Mouse (Mus musculus): ENCODE measurements around the gene 4930469K13Rik. TPM values are rescaled to one million over a fixed set of nuclear protein-coding genes. Genes with fewer than 3 reads are reported as not detected.

The 4930469K13Rik gene
- polyA plus RNA-seq, 2 experiments: not detected

DNA sequence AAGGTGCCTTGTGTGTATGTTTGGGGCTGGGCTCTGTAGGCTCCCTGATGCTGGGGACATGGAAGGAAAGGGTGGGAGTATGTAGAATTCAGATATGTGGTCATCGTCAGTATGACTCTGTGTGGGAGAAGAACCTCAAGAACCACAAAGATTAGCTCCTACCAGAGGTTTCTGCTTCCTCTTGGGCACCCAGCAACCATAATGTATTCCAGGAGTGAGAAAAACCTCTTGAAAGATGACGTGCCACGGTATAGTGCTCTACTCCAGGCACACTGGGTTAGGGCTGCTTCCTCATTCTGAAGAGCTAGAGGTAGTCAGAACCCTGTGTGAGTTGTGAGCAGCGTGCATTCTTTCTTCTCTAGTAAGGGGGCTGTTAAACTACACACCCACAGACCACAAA lies 130.6 kb downstream of the 4930469K13Rik start:
- H3K27me3 ChIP-seq (ENCODE audit: control insufficient read depth, insufficient read depth, low read length): no peaks in the 10 kb centered on the region
- DNase-seq (ENCODE audit: low spot score) (no peak), ATAC-seq (ENCODE audit: low FRiP score, low read depth) (no peak)
- no peak overlapping the region for H3K9ac ChIP-seq (ENCODE audit: low read depth, low read length, severe bottlenecking)
- TF ChIP-seq POLR2A (IDR thresholded peaks at IDR 0.05; ENCODE audit: borderline replicate concordance, extremely low read depth, insufficient read depth, insufficient read length): no peak
- H3K4me3 ChIP-seq (replicated peaks; ENCODE audit: low read length): no peak overlapping the region
- 66% methylated on average over 4 of the region's 4 CpGs for WGBS
- no peaks in the 10 kb centered on the region for H3K9me3 ChIP-seq (ENCODE audit: control insufficient read depth, low read length)
- no peak overlapping the region for H3K4me2 ChIP-seq (replicated peaks; ENCODE audit: low read depth, low read length, severe bottlenecking)
- H3K27ac ChIP-seq (replicated peaks; ENCODE audit: low read depth, low read length): no peak overlapping the region
- H3K4me1 ChIP-seq (ENCODE audit: control insufficient read depth, insufficient read depth, low read length): no peaks in the 10 kb centered on the region; the same call in 1 of the 2 replicates
- H3K36me3 ChIP-seq (ENCODE audit: control insufficient read depth, insufficient read depth, low read length): no peaks in the 10 kb centered on the region

DNA sequence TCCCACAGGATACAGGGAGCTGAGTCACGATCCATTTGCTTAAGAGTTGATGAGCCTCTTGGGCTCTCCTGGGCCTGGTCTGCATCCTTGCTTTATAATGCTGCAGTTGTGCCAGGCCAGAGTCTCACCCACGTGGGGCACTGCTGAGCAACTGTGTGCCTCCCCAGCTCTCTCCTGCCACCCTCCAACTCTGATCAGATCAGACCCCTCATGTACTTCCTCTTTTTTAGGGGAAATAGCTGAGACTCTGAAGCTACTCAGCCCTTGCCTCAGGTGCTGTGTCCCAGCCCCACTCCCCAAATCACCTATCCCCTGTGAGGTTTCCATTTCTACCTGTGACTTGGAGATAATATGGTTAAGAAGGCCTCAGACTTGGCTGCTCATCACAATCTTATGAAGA lies 133.0 kb downstream of the 4930469K13Rik start:
- Histone ChIP-seq H3K9ac (ENCODE audit: low read depth, low read length, severe bottlenecking) (no peak overlapping the region), H3K4me2 (replicated peaks; ENCODE audit: low read depth, low read length, severe bottlenecking) (no peak overlapping the region), H3K36me3 (ENCODE audit: control insufficient read depth, insufficient read depth, low read length) (no peaks in the 10 kb centered on the region), H3K27me3 (ENCODE audit: control insufficient read depth, insufficient read depth, low read length) (no peaks in the 10 kb centered on the region), H3K9me3 (ENCODE audit: control insufficient read depth, low read length) (no peaks in the 10 kb centered on the region), H3K4me1 (ENCODE audit: control insufficient read depth, insufficient read depth, low read length) (no peaks in the 10 kb centered on the region; the same call in 1 of the 2 replicates), H3K27ac (replicated peaks; ENCODE audit: low read depth, low read length) (no peak overlapping the region), H3K4me3 (replicated peaks; ENCODE audit: low read length) (no peak overlapping the region)
- ATAC-seq (ENCODE audit: low FRiP score, low read depth) (no peak), DNase-seq (ENCODE audit: low spot score) (no peak)
- TF ChIP-seq POLR2A (IDR thresholded peaks at IDR 0.05; ENCODE audit: borderline replicate concordance, extremely low read depth, insufficient read depth, insufficient read length): no peak
- 63% methylated on average over 2 of the region's 2 CpGs for WGBS

GRCm38 (mm10) chr11:33962688-33963407 lies 135.5 kb downstream of the 4930469K13Rik start, which contains the start of gene Kcnmb1:
TSS of gene Kcnmb1 (plus strand) at chr11:33963013.
- no peaks in the 10 kb centered on the region for H3K4me1 ChIP-seq (ENCODE audit: control insufficient read depth, insufficient read depth, low read length)
- no peaks in the 10 kb centered on the region for H3K27me3 ChIP-seq (ENCODE audit: control insufficient read depth, insufficient read depth, low read length)
- H3K9ac ChIP-seq (ENCODE audit: low read depth, low read length, severe bottlenecking): no peak within 1 kb of the TSS
- ATAC-seq (ENCODE audit: low FRiP score, low read depth) (no peak), DNase-seq (ENCODE audit: low spot score) (no peak)
- no peaks in the 10 kb centered on the region for H3K36me3 ChIP-seq (ENCODE audit: control insufficient read depth, insufficient read depth, low read length)
- H3K4me3 ChIP-seq (replicated peaks; ENCODE audit: low read length): no peak within 1 kb of the TSS
- H3K4me2 ChIP-seq (replicated peaks; ENCODE audit: low read depth, low read length, severe bottlenecking): no peak within 1 kb of the TSS
- 23% methylated on average over 6 of the region's 6 CpGs for WGBS
- no peaks in the 10 kb centered on the region for H3K9me3 ChIP-seq (ENCODE audit: control insufficient read depth, low read length)
- no peak within 1 kb of the TSS for H3K27ac ChIP-seq (replicated peaks; ENCODE audit: low read depth, low read length)
- no peak for TF ChIP-seq POLR2A (IDR thresholded peaks at IDR 0.05; ENCODE audit: borderline replicate concordance, extremely low read depth, insufficient read depth, insufficient read length)

GRCm38 (mm10) chr11:33962178-33962577 lies 136.2 kb downstream of the 4930469K13Rik start:
- Histone ChIP-seq H3K4me3 (replicated peaks; ENCODE audit: low read length) (no peak overlapping the region), H3K27me3 (ENCODE audit: control insufficient read depth, insufficient read depth, low read length) (no peaks in the 10 kb centered on the region), H3K36me3 (ENCODE audit: control insufficient read depth, insufficient read depth, low read length) (no peaks in the 10 kb centered on the region), H3K4me2 (replicated peaks; ENCODE audit: low read depth, low read length, severe bottlenecking) (no peak overlapping the region), H3K9me3 (ENCODE audit: control insufficient read depth, low read length) (no peaks in the 10 kb centered on the region), H3K4me1 (ENCODE audit: control insufficient read depth, insufficient read depth, low read length) (no peaks in the 10 kb centered on the region), H3K27ac (replicated peaks; ENCODE audit: low read depth, low read length) (no peak overlapping the region), H3K9ac (ENCODE audit: low read depth, low read length, severe bottlenecking) (no peak overlapping the region)
- DNase-seq (ENCODE audit: low spot score) (no peak), ATAC-seq (ENCODE audit: low FRiP score, low read depth) (no peak)
- no peak for TF ChIP-seq POLR2A (IDR thresholded peaks at IDR 0.05; ENCODE audit: borderline replicate concordance, extremely low read depth, insufficient read depth, insufficient read length)
- WGBS: 29% methylated on average over 7 of the region's 7 CpGs

- ATAC-seq (ENCODE audit: low FRiP score, low read depth): no peak
- Histone ChIP-seq H3K4me2 (replicated peaks; ENCODE audit: low read depth, low read length, severe bottlenecking) (no peak overlapping the region), H3K9ac (ENCODE audit: low read depth, low read length, severe bottlenecking) (no peak overlapping the region), H3K4me1 (ENCODE audit: control insufficient read depth, insufficient read depth, low read length) (no peaks in the 10 kb centered on the region), H3K27me3 (ENCODE audit: control insufficient read depth, insufficient read depth, low read length) (no peaks in the 10 kb centered on the region), H3K9me3 (ENCODE audit: control insufficient read depth, low read length) (no peaks in the 10 kb centered on the region), H3K36me3 (ENCODE audit: control insufficient read depth, insufficient read depth, low read length) (no peaks in the 10 kb centered on the region), H3K4me3 (replicated peaks; ENCODE audit: low read length) (no peak overlapping the region), H3K27ac (replicated peaks; ENCODE audit: low read depth, low read length) (no peak overlapping the region)
- TF ChIP-seq POLR2A (IDR thresholded peaks at IDR 0.05; ENCODE audit: borderline replicate concordance, extremely low read depth, insufficient read depth, insufficient read length): no peak
- DNase-seq (ENCODE audit: low spot score): no peak
- 81% methylated on average over 8 of the region's 8 CpGs for WGBS
These were observed 139.6 kb downstream of the 4930469K13Rik start for GRCm38 (mm10) chr11:33958713-33959112.
